Mouse (Mus musculus): Measurements from ENCODE around the gene Slc41a2. TPM values are rescaled to one million over a fixed set of nuclear protein-coding genes. Genes with fewer than 3 reads are reported as not detected.
"Not testable (repeated sequence)": the region's sequence is repeated elsewhere in the genome, so short reads cannot be mapped to it uniquely, and the experiment has no call there.

The Slc41a2 gene
- total RNA-seq, 2 experiments from 2014 or later, result 0.19 to 1.2 TPM

DNA sequence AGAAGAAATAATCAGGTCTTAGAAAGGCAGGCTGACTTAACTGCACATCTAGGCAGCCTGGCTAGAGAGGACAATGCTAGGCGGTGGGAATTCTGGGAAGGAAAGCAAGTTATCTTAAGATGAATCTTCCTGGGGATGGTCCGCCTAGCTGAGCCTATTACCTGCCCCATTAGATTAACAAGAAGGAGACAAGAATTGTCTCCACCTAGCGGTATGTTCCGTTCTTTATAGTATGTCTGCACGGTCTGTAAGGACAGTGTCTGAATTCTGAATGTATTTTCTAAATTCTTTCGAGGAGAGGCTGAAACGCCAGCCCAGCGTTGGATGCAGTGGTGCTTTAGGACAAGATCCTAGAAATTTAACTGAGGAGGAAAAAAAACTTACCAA is 16.6 kb upstream of the Slc41a2 start:
- no peak for ATAC-seq (replicated peaks; ENCODE audit: low FRiP score, poor library complexity, severe bottlenecking)

DNA sequence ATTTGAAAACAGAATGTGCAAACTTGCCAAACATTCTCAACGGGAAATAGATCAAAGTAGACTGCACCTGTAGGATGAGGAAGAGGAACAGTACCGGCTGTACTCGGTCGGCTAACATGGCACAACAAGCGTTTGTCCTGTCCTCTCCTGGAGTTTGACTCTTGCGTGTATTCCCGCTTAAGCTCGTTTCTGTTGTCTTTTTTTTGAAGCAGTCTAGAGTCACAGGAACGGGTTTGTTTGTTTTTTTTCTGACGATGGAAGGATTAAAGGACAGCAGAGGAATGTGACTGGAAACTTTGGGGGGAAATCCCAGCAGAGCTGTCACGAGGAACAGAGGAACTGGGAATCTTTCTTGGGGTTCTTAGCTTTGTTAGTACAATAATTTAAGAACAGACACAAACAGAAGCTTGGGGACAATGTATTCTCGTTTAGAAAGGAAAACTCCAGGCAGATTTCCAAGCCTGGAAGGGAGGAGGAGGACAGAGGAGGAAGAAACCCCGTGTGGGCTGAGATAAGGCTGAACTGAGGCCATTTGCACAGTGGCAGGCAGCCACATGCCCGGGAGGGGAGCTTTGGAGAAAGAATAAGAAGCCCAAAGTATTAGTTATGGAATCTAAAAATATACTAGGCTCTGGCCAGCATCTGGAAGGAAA is 16.1 kb upstream of the Slc41a2 start:
- no peak for ATAC-seq (replicated peaks; ENCODE audit: low FRiP score, poor library complexity, severe bottlenecking)

DNA sequence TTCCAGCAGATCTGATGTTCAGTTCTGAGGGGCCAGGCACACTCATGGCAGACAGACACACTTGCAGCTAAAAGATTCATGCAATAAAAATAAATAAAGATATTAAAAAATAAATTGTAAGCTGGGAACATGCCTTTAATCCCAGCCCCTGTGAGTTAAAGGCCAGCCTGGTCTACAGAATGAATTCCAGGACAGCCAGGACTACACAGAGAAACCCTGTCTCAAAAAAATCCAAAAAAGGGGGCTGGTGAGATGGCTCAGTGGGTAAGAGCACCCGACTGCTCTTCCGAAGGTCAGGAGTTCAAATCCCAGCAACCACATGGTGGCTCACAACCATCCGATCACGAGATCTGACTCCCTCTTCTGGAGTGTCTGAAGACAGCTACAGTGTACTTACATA is 14.1 kb upstream of the Slc41a2 start:
- not testable (repeated sequence) for ATAC-seq (replicated peaks; ENCODE audit: low FRiP score, poor library complexity, severe bottlenecking)

DNA sequence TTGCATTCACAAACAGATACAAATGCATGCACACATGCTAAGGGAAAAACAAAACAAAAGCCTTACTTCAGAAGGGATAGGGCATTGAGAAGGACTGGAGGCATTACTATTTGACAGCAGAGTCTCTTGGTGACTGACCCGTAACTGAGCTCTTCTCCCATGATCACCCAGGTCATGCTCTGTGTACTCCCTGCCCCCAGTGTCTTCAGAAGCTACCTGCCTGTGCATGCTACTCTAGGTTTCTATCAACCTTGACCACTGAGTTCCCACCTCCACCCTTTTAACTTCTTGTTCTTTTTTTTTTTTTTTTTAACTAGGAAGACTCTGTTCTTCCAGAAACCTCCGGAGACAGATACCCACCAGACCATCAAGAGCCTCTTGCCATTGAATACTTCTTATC is 13.0 kb upstream of the Slc41a2 start:
- no peak for ATAC-seq (replicated peaks; ENCODE audit: low FRiP score, poor library complexity, severe bottlenecking)

DNA sequence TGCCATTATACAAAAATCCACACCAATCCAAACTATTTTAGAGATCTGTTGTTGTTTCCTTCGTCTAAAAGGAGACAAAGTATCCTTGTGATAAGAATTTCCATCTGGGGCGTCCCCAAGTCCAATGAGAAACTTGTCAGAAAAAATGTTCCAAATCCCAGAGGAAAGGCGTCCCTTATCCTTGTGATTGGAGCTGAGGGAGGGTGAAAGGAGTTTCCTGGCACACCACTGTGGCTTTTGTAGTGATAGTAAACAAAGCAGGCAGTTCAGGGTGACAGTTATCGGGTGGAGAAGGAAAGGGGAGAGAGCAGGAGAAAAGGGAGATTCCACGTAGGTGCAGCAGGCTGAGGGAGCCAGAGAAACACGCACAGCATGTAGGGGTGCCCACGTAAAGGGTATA is 9.8 kb upstream of the Slc41a2 start:
- ATAC-seq (replicated peaks; ENCODE audit: low FRiP score, poor library complexity, severe bottlenecking), result no peak

DNA sequence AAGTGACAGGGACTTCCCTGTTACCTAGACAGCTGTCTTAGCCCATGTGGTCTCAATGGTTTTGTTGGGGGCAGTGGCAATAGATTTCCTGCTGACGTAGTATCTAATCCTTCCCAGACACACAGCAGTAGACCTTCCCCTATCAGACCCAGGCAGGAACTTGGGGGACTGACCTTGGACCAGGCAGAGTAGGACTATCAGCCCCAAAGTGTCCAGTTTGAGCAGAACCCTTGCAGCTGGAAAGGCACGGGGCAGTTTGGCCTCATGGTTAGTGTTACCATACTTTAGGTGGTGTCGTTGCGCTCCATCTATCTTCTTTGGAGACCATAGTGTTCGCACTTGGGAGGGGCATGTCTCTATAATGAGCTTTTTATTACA is 8.7 kb upstream of the Slc41a2 start:
- no peak for ATAC-seq (replicated peaks; ENCODE audit: low FRiP score, poor library complexity, severe bottlenecking)

DNA sequence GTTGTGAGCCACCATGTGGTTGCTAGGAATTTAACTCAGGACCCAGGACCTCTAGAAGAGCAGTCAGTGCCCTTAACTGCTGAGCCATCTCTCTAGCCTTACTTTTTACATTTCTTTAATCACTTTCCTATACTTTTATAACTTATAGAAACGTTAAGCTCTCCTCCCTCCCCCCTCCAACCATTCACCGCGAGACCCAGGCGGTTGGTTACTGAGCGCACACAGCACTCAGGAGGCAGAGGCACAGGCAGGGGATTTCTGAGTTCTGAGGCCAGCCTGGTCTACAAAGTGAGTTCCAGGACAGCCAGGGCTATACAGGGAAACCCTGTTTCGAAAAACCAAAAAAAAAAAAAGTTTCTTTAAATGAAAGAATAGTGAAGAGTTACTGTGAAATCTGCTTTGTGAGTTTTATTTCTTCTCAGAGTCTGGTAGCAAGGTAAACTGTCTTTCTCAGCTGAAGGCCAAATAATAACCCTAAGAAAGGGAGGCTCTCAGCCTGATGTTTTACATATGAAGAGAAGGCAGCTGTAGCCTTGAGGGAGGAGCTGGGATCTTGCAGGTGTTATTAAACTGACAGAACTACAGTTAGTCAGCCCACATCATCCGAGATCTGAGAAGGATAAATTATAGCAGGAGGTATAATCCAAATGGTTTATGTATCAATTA is 8.1 kb upstream of the Slc41a2 start:
- no peak for ATAC-seq (replicated peaks; ENCODE audit: low FRiP score, poor library complexity, severe bottlenecking)

DNA sequence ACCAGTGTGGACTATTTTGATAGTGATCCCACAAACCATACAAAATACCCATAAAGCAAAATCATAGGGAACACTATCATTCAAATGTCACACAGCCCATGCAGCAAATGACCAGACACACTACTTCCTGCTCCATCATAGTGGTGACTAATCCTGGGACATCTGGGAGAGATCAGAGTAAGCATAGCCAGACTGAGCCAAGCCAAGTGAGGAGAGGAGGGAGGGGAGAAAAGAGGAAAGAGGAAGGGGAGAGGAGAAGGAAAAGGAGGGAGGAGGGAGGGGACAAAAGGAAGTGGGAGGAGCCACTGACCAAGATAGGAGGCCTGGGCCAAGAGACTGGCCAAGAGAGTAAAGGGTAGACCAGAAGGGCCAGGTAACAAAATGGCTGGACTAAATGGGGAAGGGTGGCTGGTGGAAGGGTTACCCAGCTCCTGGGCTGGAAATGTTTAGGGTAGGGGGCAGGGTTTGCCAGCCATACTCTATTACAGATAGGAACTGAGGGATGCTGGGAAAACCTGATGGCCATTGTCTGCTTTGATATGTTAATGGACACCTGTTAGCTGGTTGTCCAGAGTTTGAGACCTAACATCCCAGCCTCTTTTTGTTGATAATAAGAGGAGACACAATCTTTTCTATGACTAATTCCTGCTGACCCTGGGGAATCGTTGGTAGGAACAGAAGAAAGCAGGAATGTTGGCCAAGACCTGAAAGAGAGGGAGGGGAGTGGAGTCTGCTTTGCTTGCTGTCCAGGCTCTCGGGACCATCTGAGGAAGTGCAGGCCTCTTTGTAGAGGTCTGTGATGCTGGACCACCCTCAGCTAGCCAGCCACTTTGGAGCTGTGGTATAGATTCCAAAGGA is 6.4 kb upstream of the Slc41a2 start:
- ATAC-seq (replicated peaks; ENCODE audit: low FRiP score, poor library complexity, severe bottlenecking), result no peak

DNA sequence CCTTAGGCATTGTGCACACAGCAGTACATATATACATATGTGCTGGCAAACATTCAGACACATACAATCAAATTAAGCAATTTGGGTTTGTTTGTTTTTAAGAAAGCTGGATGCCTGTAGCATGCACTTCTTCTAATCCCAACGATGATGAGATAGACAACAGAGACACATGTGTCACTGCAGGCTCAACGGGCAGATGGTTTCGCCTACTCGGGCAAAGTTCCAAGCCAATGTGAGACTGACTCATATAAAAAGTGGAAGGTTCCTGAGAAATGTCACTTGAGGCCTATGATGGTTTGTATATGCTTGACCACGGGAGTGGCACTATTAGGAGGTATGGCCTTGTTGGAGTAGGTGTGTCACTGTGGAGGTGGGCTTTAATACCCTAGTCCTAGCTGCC is 5.5 kb upstream of the Slc41a2 start:
- ATAC-seq (replicated peaks; ENCODE audit: low FRiP score, poor library complexity, severe bottlenecking), result no peak

DNA sequence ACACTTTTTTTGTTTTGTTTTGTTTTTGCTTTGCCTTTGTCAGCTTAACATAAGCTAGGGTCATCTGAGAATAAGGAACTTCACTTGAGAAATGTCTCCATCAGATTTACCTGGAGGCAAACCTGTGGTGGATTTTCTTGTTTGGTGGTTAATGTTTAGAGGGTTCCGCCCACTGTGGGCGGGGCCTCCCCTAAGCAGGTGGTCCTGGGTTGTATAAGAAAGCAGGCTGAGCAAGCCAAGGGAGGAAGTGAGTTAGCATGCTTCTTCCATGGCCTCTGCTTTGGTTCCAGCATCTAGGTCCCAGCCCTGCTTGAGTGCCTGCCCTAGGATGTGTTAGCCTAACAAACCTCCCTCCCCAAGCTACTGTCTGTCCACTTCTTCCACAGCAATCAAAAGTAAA is 3.5 kb upstream of the Slc41a2 start:
- no peak for ATAC-seq (replicated peaks; ENCODE audit: low FRiP score, poor library complexity, severe bottlenecking)

DNA sequence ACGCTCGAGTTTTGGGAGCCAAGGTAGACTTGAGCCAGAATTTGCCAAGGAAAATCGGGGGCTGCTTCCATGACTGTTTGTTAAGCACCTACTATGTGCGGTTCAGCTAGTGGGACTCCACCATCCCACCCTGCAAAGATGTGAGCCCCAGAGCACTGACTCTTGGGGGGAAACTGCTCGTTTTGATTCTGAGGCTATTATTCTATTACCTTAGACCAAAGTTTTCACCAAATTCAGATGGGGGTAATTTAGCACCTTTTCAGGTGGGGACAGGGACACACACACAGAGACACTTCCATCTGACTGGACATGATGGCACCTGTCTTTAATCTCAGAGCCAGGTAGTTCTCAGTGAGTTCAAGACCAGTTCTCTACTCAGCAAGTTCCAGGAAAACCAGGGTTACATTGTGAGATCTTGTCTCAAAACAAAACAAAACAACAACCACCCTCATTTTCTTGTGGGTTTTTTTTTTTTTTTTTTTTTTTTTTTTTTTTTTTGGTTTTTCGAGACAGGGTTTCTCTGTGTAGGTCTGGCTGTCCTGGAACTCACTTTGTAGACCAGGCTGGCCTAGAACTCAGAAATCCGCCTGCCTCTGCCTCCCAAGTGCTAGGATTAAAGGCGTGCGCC is 403 bp upstream of the Slc41a2 start:
- ATAC-seq (replicated peaks; ENCODE audit: low FRiP score, poor library complexity, severe bottlenecking), result no peak

DNA sequence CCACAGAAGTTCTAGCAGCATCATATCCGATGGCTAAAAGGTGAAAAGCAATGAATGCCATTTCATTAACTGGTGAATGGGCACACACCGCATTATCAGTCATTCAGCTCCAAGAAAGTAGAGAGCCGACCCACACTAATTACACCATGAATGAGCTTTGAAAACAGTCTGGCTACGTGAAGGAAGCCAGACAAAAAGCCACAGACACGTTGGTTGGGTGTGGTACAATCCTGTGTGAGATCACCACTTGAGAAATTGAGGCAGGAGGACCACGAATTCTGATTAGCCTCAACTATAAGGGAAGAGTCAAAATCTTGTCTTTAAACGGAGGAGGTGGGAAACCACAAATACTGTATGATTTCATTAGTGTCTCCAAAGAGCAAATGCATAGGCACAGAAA is 1.3 kb downstream of the Slc41a2 start:
- ATAC-seq (replicated peaks; ENCODE audit: low FRiP score, poor library complexity, severe bottlenecking), result no peak

DNA sequence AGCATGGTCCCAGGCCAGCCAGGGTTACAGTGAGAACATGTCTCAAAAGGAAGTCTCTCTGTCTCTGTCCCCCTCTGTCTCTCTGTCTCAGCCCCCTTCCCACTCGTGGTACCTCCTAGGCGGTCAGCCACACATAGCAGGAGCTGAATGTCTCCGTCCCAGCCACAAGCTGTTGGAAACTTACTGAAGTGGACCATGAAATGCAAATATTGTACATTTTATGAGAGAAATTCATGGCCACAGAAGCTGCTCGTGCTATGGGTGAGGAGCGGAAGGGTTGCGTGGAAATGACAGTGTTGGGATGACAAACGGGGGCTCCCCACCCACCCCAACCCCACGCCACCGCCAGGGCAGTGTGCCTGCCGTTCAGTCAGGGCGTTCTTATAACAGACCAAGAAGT is 5.1 kb downstream of the Slc41a2 start:
- ATAC-seq (replicated peaks; ENCODE audit: low FRiP score, poor library complexity, severe bottlenecking), result no peak

DNA sequence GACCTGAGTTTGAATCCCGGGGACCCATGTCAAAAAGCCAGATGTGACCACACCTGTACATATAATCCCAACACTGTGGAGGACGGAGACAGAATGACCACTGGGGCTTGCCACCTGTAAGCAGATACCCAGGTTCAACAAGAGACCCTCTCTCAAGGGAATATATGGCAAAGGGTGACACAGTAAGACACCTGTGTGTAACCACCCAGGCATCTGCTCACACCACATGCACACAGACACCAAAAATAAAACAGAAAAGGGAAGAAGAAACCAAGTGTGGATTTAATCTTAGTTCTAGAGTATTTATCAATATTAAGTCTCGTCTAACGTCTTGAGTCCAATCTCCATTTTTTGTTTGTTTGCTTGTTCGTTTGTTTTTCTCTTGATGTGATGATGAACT is 5.9 kb downstream of the Slc41a2 start:
- no peak for ATAC-seq (replicated peaks; ENCODE audit: low FRiP score, poor library complexity, severe bottlenecking)

DNA sequence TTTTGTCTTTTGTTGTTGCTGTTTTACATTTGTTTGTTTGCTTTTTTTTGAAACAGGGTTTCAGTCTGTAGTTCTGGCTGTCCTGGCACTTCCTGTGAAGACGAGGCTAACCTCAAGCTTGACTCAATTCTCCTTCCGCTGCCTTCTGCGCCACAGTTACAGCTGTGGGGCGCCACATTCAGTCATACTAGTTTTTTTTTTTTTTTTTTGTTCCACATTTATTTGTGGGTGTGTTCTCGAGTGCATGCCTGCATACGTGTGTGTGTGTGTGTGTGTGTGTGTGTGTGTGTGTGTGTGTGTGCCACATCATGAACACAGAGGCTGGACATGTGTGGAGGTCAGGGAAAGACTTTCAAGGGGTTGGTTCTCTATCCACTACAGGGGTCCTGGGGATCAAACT is 7.3 kb downstream of the Slc41a2 start:
- no peak for ATAC-seq (replicated peaks; ENCODE audit: low FRiP score, poor library complexity, severe bottlenecking)

DNA sequence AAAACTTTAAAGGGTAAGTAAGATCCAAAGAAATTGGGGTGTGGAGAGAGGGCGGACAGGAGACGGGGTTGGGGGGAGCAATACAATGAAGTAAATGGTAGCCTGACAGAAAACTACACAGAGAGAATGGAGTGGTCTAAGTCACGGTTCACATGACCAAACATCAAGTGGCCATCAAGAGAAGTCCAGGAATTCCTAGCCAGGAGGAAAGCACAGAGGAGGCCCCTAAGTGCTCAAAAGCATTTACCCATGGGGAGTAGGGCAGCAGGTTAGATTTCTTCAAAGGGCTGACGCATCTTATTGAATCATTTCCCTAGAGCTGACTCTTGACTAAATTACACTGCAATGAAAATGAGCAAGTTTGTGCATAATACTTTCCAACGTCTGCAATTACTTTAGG is 8.9 kb downstream of the Slc41a2 start:
- ATAC-seq (replicated peaks; ENCODE audit: low FRiP score, poor library complexity, severe bottlenecking), result no peak

DNA sequence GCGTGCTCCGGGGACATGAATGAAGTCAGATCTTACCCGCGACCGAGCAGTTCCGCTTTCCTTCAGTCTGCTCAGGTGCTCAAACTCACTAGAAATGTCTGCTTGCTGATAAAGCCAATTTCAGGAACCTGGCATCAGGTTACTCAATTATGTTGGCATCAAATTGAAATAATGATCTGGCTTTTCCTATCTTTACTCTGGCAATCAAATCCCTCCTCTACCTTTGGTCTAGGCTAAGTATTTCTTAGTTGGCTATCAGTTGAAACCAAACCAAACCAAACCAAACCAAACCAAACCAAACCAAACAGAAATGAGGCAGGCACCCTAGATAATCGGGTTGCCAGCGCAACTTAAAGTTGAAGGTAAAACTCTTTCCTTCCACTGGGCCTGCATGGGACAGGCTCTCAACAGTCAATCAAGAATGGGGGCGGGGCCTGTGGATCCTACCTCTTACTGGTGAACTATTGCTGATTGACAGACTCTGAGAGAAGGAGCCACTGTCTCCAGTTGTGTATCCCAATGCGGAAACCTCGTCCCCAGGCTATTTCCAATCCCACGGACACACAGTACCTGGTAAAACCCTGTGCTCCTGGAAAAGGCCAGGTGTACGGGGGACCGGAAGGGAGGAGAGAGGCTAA is 10.9 kb downstream of the Slc41a2 start:
- no peak for ATAC-seq (replicated peaks; ENCODE audit: low FRiP score, poor library complexity, severe bottlenecking)

DNA sequence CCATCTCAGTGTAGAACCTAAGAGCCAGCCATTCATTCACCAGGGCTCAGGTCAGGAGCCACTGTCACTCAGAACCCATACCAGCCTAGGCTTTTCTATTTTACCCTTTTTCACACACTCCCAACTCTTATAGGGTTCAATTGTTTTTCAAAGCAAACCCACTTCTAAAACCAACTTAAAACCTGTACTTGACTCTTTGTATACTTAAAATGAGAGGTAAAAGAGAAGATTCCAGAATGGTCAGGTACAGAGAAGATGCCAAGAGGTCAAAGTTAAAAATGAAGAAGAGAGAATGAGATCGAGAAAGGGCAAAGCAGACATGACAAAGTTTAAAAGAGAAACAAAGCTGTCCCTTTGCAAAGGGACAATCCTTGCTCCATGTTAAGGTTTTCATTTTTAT is 11.8 kb downstream of the Slc41a2 start:
- no peak for ATAC-seq (replicated peaks; ENCODE audit: low FRiP score, poor library complexity, severe bottlenecking)

DNA sequence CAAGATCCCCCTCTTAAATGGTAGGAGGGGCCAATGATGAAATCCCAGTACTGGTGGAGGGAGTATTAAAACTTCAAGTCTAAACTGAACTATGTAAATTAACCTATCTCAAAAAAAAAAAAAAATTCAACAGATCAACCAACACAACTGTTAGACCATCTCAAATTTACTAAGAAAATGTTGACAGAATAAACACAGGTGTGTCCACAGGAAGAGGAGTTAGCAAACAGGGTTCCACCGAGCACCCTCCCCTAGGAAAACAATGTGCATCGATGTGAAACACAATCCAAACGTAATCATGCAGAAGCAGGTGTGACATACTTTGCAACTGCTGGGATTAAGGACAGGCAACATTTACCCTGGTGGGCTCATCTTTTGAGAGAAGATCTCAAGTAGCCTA is 12.8 kb downstream of the Slc41a2 start:
- ATAC-seq (replicated peaks; ENCODE audit: low FRiP score, poor library complexity, severe bottlenecking), result no peak

DNA sequence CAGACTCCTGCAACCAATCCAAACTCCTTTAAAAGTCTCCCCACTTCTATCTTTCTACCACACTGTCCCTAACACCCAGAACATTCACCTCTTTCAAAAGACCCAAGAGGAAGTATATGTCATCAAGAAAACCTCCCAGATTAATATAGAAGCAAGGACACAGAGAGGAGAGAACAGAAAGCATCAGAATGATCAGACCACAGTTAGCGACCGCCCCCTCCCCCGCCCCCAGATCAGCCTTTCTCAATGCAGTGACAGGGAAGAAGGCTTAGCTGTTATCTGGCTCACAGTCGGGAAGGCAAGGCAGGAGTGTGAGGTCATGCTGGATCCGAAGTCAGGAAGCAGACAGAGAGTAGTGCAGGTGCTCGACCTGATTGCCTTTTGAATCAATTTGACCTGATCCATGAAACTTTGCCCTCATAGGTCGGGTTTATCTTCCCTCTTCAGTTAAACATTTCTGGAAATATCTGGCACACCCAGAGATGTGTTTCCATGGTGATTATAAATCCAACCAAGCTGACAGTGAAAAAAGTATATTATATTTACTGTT is 15.1 kb downstream of the Slc41a2 start:
- no peak for ATAC-seq (replicated peaks; ENCODE audit: low FRiP score, poor library complexity, severe bottlenecking)
